Mouse (Mus musculus) hindbrain, embryonic 16.5 days (tissue): ENCODE results near the gene Hsd17b13. TPM values are rescaled to one million over a fixed set of nuclear protein-coding genes. Genes with fewer than 3 reads are reported as not detected.

Source experiments
- ATAC-seq: fragments of 200-750 bp; cut with Nextera tagmentation; 2 replicates; pipeline ENCODE4 v1.8.0; 2017; ENCODE audit warnings: moderate TSS enrichment, moderate library complexity
- H3K27ac ChIP-seq: fragments of 300-500 bp; sonication (generic); 2 replicates; pipeline ENCODE4 v1.5.1; 2014; ENCODE audit warnings: low read depth, mild to moderate bottlenecking, control low read depth, low read length, moderate library complexity
- H3K27me3 ChIP-seq: fragments of 300-500 bp; sonication (generic); replicated peaks from 2 replicates; pipeline ENCODE4 v1.6.1; 2014; ENCODE audit warnings: low read length; ENCODE audit not compliant: control insufficient read depth, insufficient read depth
- H3K36me3 ChIP-seq: fragments of 300-500 bp; sonication (generic); 2 replicates; pipeline ENCODE4 v1.6.1; 2014; ENCODE audit warnings: mild to moderate bottlenecking, low read length, moderate library complexity, mixed read lengths; ENCODE audit not compliant: control insufficient read depth, insufficient read depth
- H3K4me1 ChIP-seq: fragments of 300-500 bp; sonication (generic); 2 replicates; pipeline ENCODE4 v1.6.1; 2014; ENCODE audit warnings: low read depth, low read length; ENCODE audit not compliant: control insufficient read depth, insufficient read depth
- H3K4me2 ChIP-seq: fragments of 300-500 bp; sonication (generic); 2 replicates; pipeline ENCODE4 v1.6.1; 2014; ENCODE audit warnings: mild to moderate bottlenecking, low read length, control low read depth, moderate library complexity
- H3K4me3 ChIP-seq: fragments of 300-500 bp; sonication (generic); 2 replicates; pipeline ENCODE4 v1.5.1; 2014; ENCODE audit warnings: mild to moderate bottlenecking, low read length, control low read depth, moderate library complexity
- H3K9ac ChIP-seq: fragments of 300-500 bp; sonication (generic); 2 replicates; pipeline ENCODE4 v1.6.1; 2014; ENCODE audit warnings: low read depth, mild to moderate bottlenecking, control low read depth, low read length, moderate library complexity
- H3K9me3 ChIP-seq: fragments of 300-500 bp; sonication (generic); 2 replicates; pipeline ENCODE4 v1.6.1; 2014; ENCODE audit warnings: mild to moderate bottlenecking, low read length, moderate library complexity; ENCODE audit not compliant: control insufficient read depth
- WGBS: fragments of 180-500 bp; shearing (Covaris S2); extraction: QIAGEN DNeasy Blood & Tissue Kit; methylation state at CpG from one replicate; pipeline ENCODE4 v1.1.7; 2014; 5-methylcytosine and 5-hydroxymethylcytosine counted together
- polyA plus RNA-seq: library from polyadenylated mRNA; unstranded; fragments of >200 nt; fragmentation: Nextera tagmentation; extraction: Ambion mirVana; gene quantifications from 2 replicates; pipeline ENCODE4 v1.2.1, GENCODE M21; 2015

Hsd17b13 gene
- polyA plus RNA-seq, 1 experiment from 2014 or later, result not detected

DNA sequence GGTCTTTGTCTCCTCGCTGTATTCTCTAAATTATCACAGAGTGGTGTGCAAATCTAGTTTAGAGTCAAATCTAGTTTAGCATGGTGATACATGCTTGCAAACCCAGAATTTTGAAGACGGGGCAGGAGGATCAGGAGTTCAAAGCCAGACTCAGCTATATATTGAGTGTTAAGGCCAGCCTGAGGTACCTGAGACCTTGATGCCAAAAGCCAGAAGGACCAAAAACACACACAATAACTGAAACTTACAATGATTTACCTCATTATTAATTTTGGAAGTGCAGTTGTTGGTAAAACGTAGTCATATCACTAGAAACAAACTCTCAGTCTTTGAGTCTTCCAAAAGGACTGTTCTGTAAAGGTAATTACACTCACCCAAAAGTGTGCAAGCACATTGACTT lies 32.2 kb upstream of the Hsd17b13 start:
- no peak overlapping the region for H3K27ac ChIP-seq
- H3K9me3 ChIP-seq, result no peaks in the 10 kb centered on the region
- H3K4me1 ChIP-seq, result no peaks in the 10 kb centered on the region
- H3K4me3 ChIP-seq, result no peak overlapping the region
- no peaks in the 10 kb centered on the region for H3K36me3 ChIP-seq
- WGBS, result 93% methylated on average over 3 of the region's 3 CpGs
- H3K4me2 ChIP-seq, result no peak overlapping the region
- no peaks in the 10 kb centered on the region for H3K27me3 ChIP-seq
- ATAC-seq, result no peak
- no peak overlapping the region for H3K9ac ChIP-seq

DNA sequence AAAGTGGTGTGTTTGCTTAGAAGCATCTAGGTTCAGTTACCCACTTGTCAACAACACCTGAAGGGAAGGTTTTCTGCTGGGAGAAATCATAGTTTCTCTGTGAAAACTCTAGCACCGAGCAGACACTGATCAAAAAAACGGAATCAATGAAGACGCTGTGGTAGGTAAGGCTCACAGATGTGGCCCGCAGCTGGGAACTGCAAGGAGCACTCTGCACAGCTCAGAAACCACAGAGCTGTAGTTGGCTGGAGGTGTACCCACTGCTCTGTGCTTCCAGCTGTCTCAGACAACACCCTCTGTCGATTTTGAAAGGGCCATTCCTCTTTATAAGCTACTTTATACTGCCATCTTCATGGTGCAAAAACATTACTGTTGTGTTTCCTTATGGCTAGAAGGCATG lies 30.6 kb upstream of the Hsd17b13 start:
- H3K4me2 ChIP-seq, result no peak overlapping the region
- H3K27ac ChIP-seq, result no peak overlapping the region
- no peaks in the 10 kb centered on the region for H3K27me3 ChIP-seq
- H3K36me3 ChIP-seq, result no peaks in the 10 kb centered on the region
- H3K4me1 ChIP-seq, result no peaks in the 10 kb centered on the region
- 79% methylated on average over 5 of the region's 5 CpGs for WGBS
- H3K9ac ChIP-seq, result no peak overlapping the region
- no peak overlapping the region for H3K4me3 ChIP-seq
- H3K9me3 ChIP-seq, result no peaks in the 10 kb centered on the region
- ATAC-seq, result no peak

GRCm38 (mm10) chr5:104006811-104007210 lies 29.6 kb upstream of the Hsd17b13 start:
- H3K9me3 ChIP-seq, result no peaks in the 10 kb centered on the region
- no peak for ATAC-seq
- H3K9ac ChIP-seq, result no peak overlapping the region
- no peak overlapping the region for H3K27ac ChIP-seq
- 70% methylated on average over 3 of the region's 3 CpGs for WGBS
- H3K4me1 ChIP-seq, result no peaks in the 10 kb centered on the region
- no peak overlapping the region for H3K4me2 ChIP-seq
- no peaks in the 10 kb centered on the region for H3K36me3 ChIP-seq
- H3K27me3 ChIP-seq, result no peaks in the 10 kb centered on the region
- no peak overlapping the region for H3K4me3 ChIP-seq

DNA sequence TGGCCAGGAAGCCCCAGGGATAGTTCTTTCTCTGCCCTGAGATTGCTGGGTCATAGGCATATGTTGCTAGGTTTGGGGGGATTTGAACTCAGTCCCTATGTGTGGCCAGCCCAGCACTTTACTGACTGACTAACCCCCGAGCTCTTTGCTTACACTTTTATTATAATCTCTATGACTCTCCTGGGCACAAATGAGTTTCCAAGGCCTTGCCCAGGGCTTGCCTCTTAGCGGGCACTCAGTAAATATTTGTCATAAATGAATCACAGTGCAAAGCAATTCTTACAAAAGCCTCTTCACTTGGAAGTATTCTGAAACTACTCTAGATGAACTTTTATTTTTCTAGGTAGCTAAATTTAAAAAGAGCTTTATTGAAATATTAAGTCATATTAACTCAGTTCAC lies 26.7 kb upstream of the Hsd17b13 start:
- H3K9me3 ChIP-seq, result no peaks in the 10 kb centered on the region
- WGBS, result 84% methylated on average over 2 of the region's 2 CpGs
- H3K4me3 ChIP-seq, result no peak overlapping the region
- no peaks in the 10 kb centered on the region for H3K36me3 ChIP-seq
- H3K9ac ChIP-seq, result no peak overlapping the region
- no peaks in the 10 kb centered on the region for H3K27me3 ChIP-seq
- ATAC-seq, result no peak
- H3K27ac ChIP-seq, result no peak overlapping the region
- no peak overlapping the region for H3K4me2 ChIP-seq
- H3K4me1 ChIP-seq, result no peaks in the 10 kb centered on the region

DNA sequence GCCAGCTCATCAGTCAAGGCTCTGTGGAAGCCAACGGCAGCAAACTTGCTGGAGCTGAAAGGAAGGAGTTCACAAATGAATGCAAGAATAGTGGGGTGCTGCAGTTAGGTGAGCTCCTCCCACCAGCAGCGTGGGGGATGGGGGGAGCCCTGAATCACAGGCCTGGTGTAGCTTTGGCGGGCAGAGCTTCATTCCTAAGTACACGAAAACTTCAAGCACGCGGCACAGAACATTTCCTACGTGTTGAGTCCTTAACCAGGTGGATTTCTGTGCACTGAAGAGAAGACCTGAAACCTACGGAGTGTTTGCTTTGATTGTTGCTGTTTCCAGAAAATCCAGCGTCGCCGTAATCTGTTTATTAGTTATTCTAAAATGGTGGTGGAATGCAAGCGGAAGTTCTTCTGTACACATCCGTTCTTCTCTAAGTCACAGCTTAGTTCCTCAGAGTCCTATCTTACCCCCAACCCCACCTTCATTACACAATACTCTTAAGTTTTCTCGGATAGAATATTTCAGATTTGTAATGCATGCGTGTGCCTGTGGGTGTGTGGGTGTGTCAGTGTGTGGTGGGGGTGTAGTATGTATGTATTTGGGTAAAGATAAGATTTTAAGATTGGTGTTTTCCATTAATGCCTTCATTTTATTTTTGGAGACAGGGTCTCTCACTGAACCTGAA lies 26.2 kb upstream of the Hsd17b13 start:
- no peak for ATAC-seq
- no peaks in the 10 kb centered on the region for H3K36me3 ChIP-seq
- 57% methylated on average over 15 of the region's 15 CpGs for WGBS
- peak overlapping the region; percentile 24; the same call in 1 of the 2 replicates for H3K4me3 ChIP-seq
- no peak overlapping the region for H3K9ac ChIP-seq
- H3K27me3 ChIP-seq, result no peaks in the 10 kb centered on the region
- H3K9me3 ChIP-seq, result no peaks in the 10 kb centered on the region
- H3K4me1 ChIP-seq, result no peaks in the 10 kb centered on the region
- peak overlapping the region; percentile 38 for H3K4me2 ChIP-seq
- no peak overlapping the region for H3K27ac ChIP-seq

DNA sequence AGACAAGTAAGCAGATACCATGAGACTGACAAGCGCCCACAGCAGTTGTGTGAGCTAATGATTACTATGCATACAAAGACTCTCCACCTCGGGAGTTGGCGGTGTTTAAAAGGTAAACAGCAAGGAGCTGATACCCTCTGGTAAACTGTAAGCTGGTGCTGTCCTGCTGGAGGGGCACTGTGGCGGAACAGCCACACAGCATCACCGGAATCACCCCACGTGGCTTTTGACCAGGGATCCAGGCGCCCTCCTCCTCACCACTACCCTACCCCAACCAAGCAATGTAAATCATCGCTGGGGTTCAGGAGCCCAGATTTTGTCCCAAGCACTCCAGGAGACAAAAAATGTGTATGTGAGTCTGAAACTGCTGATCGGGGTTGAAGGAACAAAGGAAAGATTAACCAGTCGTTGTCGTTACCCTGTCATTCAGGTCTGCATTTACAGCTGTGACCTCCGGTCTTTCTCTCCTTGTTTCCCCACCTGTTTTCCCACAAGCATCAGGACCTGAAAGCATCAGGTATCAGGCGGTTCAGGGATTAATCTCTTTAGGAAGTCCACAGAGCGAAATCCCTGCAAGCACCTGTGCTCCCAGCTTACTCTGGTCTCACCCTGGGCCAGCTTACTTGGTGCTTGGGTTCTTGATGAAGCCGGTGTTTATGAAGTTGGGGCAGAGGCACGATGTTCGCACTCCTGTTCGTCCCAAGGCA lies 25.5 kb upstream of the Hsd17b13 start:
- H3K9ac ChIP-seq, result peak overlapping the region; percentile 14; the same call in 1 of the 2 replicates
- peak overlapping the region; percentile 24; the same call in 1 of the 2 replicates for H3K4me3 ChIP-seq
- H3K4me1 ChIP-seq, result no peaks in the 10 kb centered on the region
- H3K36me3 ChIP-seq, result no peaks in the 10 kb centered on the region
- no peaks in the 10 kb centered on the region for H3K27me3 ChIP-seq
- no peak for ATAC-seq
- no peaks in the 10 kb centered on the region for H3K9me3 ChIP-seq
- no peak overlapping the region for H3K27ac ChIP-seq
- 23% methylated on average over 18 of the region's 18 CpGs for WGBS
- peak overlapping the region; percentile 38 for H3K4me2 ChIP-seq

GRCm38 (mm10) chr5:103999738-104000137 lies 22.5 kb upstream of the Hsd17b13 start:
- Histone ChIP-seq H3K4me1 (no peaks in the 10 kb centered on the region), H3K27me3 (no peaks in the 10 kb centered on the region)

GRCm38 (mm10) chr5:103998739-103999138 lies 21.5 kb upstream of the Hsd17b13 start:
- Histone ChIP-seq H3K4me3 (no peak overlapping the region), H3K4me2 (no peak overlapping the region), H3K9me3 (no peaks in the 10 kb centered on the region), H3K27me3 (no peaks in the 10 kb centered on the region), H3K4me1 (no peaks in the 10 kb centered on the region), H3K36me3 (no peaks in the 10 kb centered on the region), H3K27ac (no peak overlapping the region), H3K9ac (no peak overlapping the region)
- WGBS, result 76% methylated on average over 5 of the region's 5 CpGs
- ATAC-seq, result no peak

More at GRCm38 (mm10) chr5:103999738-104000137, 22.5 kb upstream of the Hsd17b13 start:
- no peaks in the 10 kb centered on the region for H3K9me3 ChIP-seq
- no peak overlapping the region for H3K9ac ChIP-seq
- H3K4me3 ChIP-seq, result no peak overlapping the region
- 7% methylated on average over 5 of the region's 5 CpGs for WGBS
- ATAC-seq, result peak; percentile 30; the same call in 1 of the 2 replicates
- H3K4me2 ChIP-seq, result no peak overlapping the region
- H3K27ac ChIP-seq, result no peak overlapping the region
- no peaks in the 10 kb centered on the region for H3K36me3 ChIP-seq

DNA sequence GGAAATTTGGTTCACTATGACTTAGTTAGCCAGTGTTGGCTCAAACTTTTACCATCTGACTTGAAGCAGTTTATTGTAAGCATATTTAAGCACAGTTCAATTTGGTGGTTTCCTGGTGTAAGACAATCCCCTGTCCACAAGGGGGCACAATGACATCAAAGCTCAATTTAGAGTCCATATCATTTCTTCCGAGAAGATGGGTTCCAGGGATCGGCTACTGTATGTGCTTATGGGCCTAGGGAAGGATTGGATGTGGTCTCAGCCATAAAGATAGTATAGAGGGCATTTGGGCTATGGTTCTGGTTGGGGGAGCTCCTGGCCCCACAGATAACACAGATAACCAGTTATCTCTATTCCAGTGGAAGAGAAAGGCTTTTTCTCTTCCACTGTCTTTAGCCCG lies 18.0 kb upstream of the Hsd17b13 start:
- no peak for ATAC-seq
- H3K9ac ChIP-seq, result no peak overlapping the region

More for the DNA sequence above, 18.0 kb upstream of the Hsd17b13 start:
- 75% methylated on average over 3 of the region's 3 CpGs for WGBS
- Histone ChIP-seq H3K36me3 (no peaks in the 10 kb centered on the region), H3K4me3 (no peak overlapping the region), H3K27me3 (no peaks in the 10 kb centered on the region), H3K4me1 (no peaks in the 10 kb centered on the region), H3K9me3 (no peaks in the 10 kb centered on the region), H3K4me2 (no peak overlapping the region), H3K27ac (no peak overlapping the region)
